Mouse (Mus musculus): ENCODE results near the gene Zfp667.
A peak's percentile ranks its signal among the peaks of the same experiment; 100 is the strongest.

Gene Zfp667

GRCm38 (mm10) chr7:6330458-6331232 is 44.3 kb downstream of the Zfp667 start:
- no peak for DNase-seq (ENCODE audit: low read depth, low spot score)

- DNase-seq (ENCODE audit: low read depth, low spot score): peak; percentile 87
These were observed 45.0 kb downstream of the Zfp667 start, which contains the start of gene Zfp583 for GRCm38 (mm10) chr7:6331233-6331956. Zfp583 (minus strand) TSS chr7:6331285.

GRCm38 (mm10) chr7:6339865-6340264 is 53.5 kb downstream of the Zfp667 start:
- DNase-seq (ENCODE audit: low read depth, low spot score): no peak

GRCm38 (mm10) chr7:6343501-6344071 is 57.2 kb downstream of the Zfp667 start, which contains the start of gene Gm3854:
Gm3854 (plus strand) TSS chr7:6343759.
- peak; percentile 90 for DNase-seq (ENCODE audit: low read depth, low spot score)

GRCm38 (mm10) chr7:6344124-6344523 is 57.7 kb downstream of the Zfp667 start:
- no peak for DNase-seq (ENCODE audit: low read depth, low spot score)

All from telencephalon, adult 2 months (tissue).